Mouse (Mus musculus): Measurements from ENCODE around the gene Rbfox3.

DNA sequence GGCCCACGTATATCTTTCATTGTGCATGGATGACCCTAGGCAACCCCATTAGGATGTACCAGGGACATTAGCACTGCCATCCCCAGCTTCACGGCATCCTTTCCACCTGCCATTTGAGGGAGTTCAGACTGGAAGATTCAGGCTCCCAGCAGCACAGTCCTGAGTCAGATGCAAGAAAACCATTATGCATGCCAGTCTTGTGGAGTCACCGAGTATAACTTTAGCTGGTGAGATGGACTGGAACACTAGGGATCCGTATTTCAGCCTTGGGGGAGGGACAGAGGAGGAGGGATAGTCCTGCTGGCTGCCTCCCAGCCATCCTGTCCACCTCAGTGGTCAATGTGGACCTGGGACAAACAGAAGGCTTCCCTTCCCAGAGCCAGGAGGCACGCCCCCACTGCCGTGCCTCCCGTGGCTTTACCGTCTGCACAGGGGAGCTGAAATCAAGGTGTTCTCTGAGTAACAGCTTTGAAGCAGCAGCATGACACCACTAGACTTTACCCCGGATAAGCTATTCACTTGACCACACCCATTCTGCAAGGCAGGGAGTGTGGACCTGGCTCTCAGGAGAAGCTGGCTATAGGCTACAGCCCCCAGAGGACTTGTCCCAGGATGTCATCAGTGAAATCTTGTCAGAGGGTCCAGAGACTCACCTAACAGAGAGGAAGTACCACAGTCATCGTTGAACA lies 78.5 kb downstream of the Rbfox3 start:
- TF ChIP-seq EP300 (IDR thresholded peaks at IDR 0.05) (no peak), CTCF (IDR thresholded peaks at IDR 0.05) (no peak)

Data from lung, postnatal 0 days (tissue).